Mouse (Mus musculus) kidney, adult 2 months (tissue): ENCODE data around the gene Myo1a. TPM values are rescaled to one million over a fixed set of nuclear protein-coding genes. Genes with fewer than 3 reads are reported as not detected.
"Not testable (repeated sequence)": the region's sequence is repeated elsewhere in the genome, so short reads cannot be mapped to it uniquely, and the experiment has no call there.

ENCODE experiments used
- DNase-seq: peaks from one replicate; pipeline ENCODE4 v3.0.0; 2021
- H3K27ac ChIP-seq: fragments of 200-500 bp; 2 replicates; pipeline ENCODE4 v1.5.1; 2012; ENCODE audit warnings: low read depth, low read length, control low read depth, inconsistent platforms; ENCODE audit not compliant: insufficient read depth
- H3K27me3 ChIP-seq: fragments of 200-500 bp; replicated peaks from 2 replicates; pipeline ENCODE4 v1.6.1; 2012; ENCODE audit warnings: mild to moderate bottlenecking, moderate library complexity, low read length, inconsistent platforms; ENCODE audit not compliant: control insufficient read depth, insufficient read depth
- H3K36me3 ChIP-seq: fragments of 200-500 bp; 2 replicates; pipeline ENCODE4 v1.6.1; 2012; ENCODE audit warnings: mild to moderate bottlenecking, moderate library complexity, low read length, inconsistent platforms; ENCODE audit not compliant: control insufficient read depth, insufficient read depth
- H3K4me1 ChIP-seq: fragments of 200-500 bp; 2 replicates; pipeline ENCODE4 v1.6.1; 2011; ENCODE audit warnings: low read length; ENCODE audit not compliant: control insufficient read depth, insufficient read depth
- H3K4me3 ChIP-seq: fragments of 200-500 bp; 2 replicates; pipeline ENCODE4 v1.5.1; 2011; ENCODE audit warnings: mild to moderate bottlenecking, low read depth, low read length, control low read depth; ENCODE audit not compliant: insufficient read depth
- CTCF ChIP-seq: fragments of 200-500 bp; conservative IDR thresholded peaks from 2 replicates; pipeline ENCODE4 v1.5.1; 2011; ENCODE audit warnings: low read depth, mild to moderate bottlenecking, control low read depth, low read length, moderate library complexity, mixed read lengths; ENCODE audit not compliant: insufficient read depth, insufficient read length
- POLR2A ChIP-seq: fragments of 200-500 bp; IDR thresholded peaks from one replicate; pipeline ENCODE4 v1.6.1; 2011; ENCODE audit warnings: low read depth, low read length, control low read depth
- WGBS: fragments of 180-500 bp; shearing (Covaris S2); methylation state at CpG from one replicate; pipeline ENCODE4 v1.1.7; 2018; 5-methylcytosine and 5-hydroxymethylcytosine counted together
- polyA plus RNA-seq: library from polyadenylated mRNA; depleted of rRNA; stranded (reverse); fragments of >200 nt; gene quantifications from 2 replicates; pipeline ENCODE4 v1.2.3, GENCODE M21; 2012

Myo1a gene
- polyA plus RNA-seq, 1 experiment, result 0.06 TPM

GRCm38 (mm10) chr10:127750136-127750777 is 45.3 kb downstream of the Myo1a start:
- H3K27ac ChIP-seq, result peak overlapping the region; percentile 31

GRCm38 (mm10) chr10:127751548-127751947 is 46.6 kb downstream of the Myo1a start, which contains the start of gene Gpr182:
Gene Gpr182 (minus strand): TSS chr10:127751732.
- Histone ChIP-seq H3K27me3 (no peaks in the 10 kb centered on the region), H3K36me3 (no peaks in the 10 kb centered on the region), H3K4me3 (peak within 1 kb of the TSS; percentile 51), H3K4me1 (peaks cover 23% of the 10 kb centered on the region), H3K27ac (peak within 1 kb of the TSS; percentile 37; the same call in 1 of the 2 replicates)
- TF ChIP-seq CTCF (no peak), POLR2A (peak; percentile 24)
- DNase-seq, result peak; percentile 79
- 58% methylated on average over 8 of the region's 8 CpGs for WGBS

More at GRCm38 (mm10) chr10:127750136-127750777, 45.3 kb downstream of the Myo1a start:
- H3K4me3 ChIP-seq, result peak overlapping the region; percentile 30
- WGBS, result 69% methylated on average over 24 of the region's 24 CpGs
- TF ChIP-seq CTCF, result no peak
- no peak for TF ChIP-seq POLR2A
- peak; percentile 27 for DNase-seq
- no peaks in the 10 kb centered on the region for H3K27me3 ChIP-seq
- H3K36me3 ChIP-seq, result no peaks in the 10 kb centered on the region
- H3K4me1 ChIP-seq, result peaks cover 27% of the 10 kb centered on the region

- peaks cover 9% of the 10 kb centered on the region for H3K4me1 ChIP-seq
- peak; percentile 75 for DNase-seq
- no peak for TF ChIP-seq POLR2A
- no peak for TF ChIP-seq CTCF
- H3K36me3 ChIP-seq, result no peaks in the 10 kb centered on the region
- WGBS, result 18% methylated on average over 6 of the region's 6 CpGs
- H3K4me3 ChIP-seq, result no peak overlapping the region
- H3K27ac ChIP-seq, result peak overlapping the region; percentile 65
- H3K27me3 ChIP-seq, result no peaks in the 10 kb centered on the region
Observed at GRCm38 (mm10) chr10:127754566-127755166, 49.7 kb downstream of the Myo1a start.

GRCm38 (mm10) chr10:127755246-127755645 is 50.3 kb downstream of the Myo1a start:
- H3K4me3 ChIP-seq, result no peak overlapping the region
- WGBS, result 20% methylated on average over 3 of the region's 3 CpGs
- peaks cover 9% of the 10 kb centered on the region for H3K4me1 ChIP-seq
- no peaks in the 10 kb centered on the region for H3K27me3 ChIP-seq
- no peak for TF ChIP-seq POLR2A
- TF ChIP-seq CTCF, result no peak
- H3K27ac ChIP-seq, result peak overlapping the region; percentile 65
- peak; percentile 58 for DNase-seq
- H3K36me3 ChIP-seq, result no peaks in the 10 kb centered on the region

- Histone ChIP-seq H3K4me3 (peak overlapping the region; percentile 11; the same call in 1 of the 2 replicates), H3K4me1 (peaks cover 9% of the 10 kb centered on the region), H3K27ac (no peak overlapping the region), H3K36me3 (no peaks in the 10 kb centered on the region), H3K27me3 (no peaks in the 10 kb centered on the region)
- TF ChIP-seq CTCF (no peak), POLR2A (no peak)
- WGBS, result 61% methylated on average over 18 of the region's 18 CpGs
- peak; percentile 32 for DNase-seq
Observed at GRCm38 (mm10) chr10:127755770-127756468, 50.9 kb downstream of the Myo1a start.

GRCm38 (mm10) chr10:127759181-127760110 is 54.5 kb downstream of the Myo1a start, which contains the start of the genes Rdh1 and Rdh16f1:
Gene Rdh1 (plus strand): TSS chr10:127759721.
Gene Rdh16f1 (plus strand): TSS chr10:127759787.
- Histone ChIP-seq H3K27me3 (no peaks in the 10 kb centered on the region), H3K36me3 (no peaks in the 10 kb centered on the region), H3K4me1 (peaks cover 14% of the 10 kb centered on the region), H3K27ac (no peak within 1 kb of the TSS), H3K4me3 (no peak within 1 kb of the TSS)
- no peak for DNase-seq
- 71% methylated on average over 9 of the region's 9 CpGs for WGBS
- no peak for TF ChIP-seq POLR2A
- TF ChIP-seq CTCF, result no peak

GRCm38 (mm10) chr10:127762926-127763325 is 58.0 kb downstream of the Myo1a start:
- H3K4me1 ChIP-seq, H3K27me3 ChIP-seq, H3K36me3 ChIP-seq, H3K27ac ChIP-seq, DNase-seq, H3K4me3 ChIP-seq: not testable (repeated sequence)
- WGBS, result 91% methylated on average over 10 of the region's 10 CpGs
